Mouse (Mus musculus): Measurements from ENCODE around the gene Tiam1.

GRCm38 (mm10) chr16:89805946-89806345, 337.6 kb downstream of the Tiam1 start:
- TF ChIP-seq CTCF (IDR thresholded peaks at IDR 0.05) (no peak), EP300 (IDR thresholded peaks at IDR 0.05) (no peak)
